Mouse (Mus musculus) E14TG2a.4 (cell line): ENCODE measurements around the gene Zfp688.
"Not testable (repeated sequence)": the region's sequence is repeated elsewhere in the genome, so short reads cannot be mapped to it uniquely, and the experiment has no call there.

Experiments used
- CTCF ChIP-seq: conservative IDR thresholded peaks from 2 replicates; pipeline ENCODE4 v1.5.1; 2014; ENCODE audit warnings: low read length
- NANOG ChIP-seq: IDR thresholded peaks from 2 replicates; pipeline ENCODE4 v1.6.1; 2014; ENCODE audit warnings: borderline replicate concordance, low read length, mixed read lengths
- POU5F1 ChIP-seq: IDR thresholded peaks from 2 replicates; pipeline ENCODE4 v1.6.1; 2014; ENCODE audit warnings: low read length, borderline replicate concordance

GRCm38 (mm10) chr7:127406002-127406987, 15.6 kb downstream of the Zfp688 start, which contains the start of gene Zfp764:
- peak; percentile 67 for TF ChIP-seq CTCF
- TF ChIP-seq POU5F1, NANOG: not testable (repeated sequence)
